Mouse (Mus musculus): ENCODE measurements around the gene Acta2.
A peak's percentile ranks its signal among the peaks of the same experiment; 100 is the strongest.

Acta2 gene

GRCm38 (mm10) chr19:34254880-34255681 lies at the start of gene Acta2:
TSS of gene Acta2 (minus strand) at chr19:34255590.
- no peak for DNase-seq (ENCODE audit: low read depth, low spot score)

- no peak for DNase-seq (ENCODE audit: low read depth, low spot score)
These were observed 49.5 kb upstream of the Acta2 start for GRCm38 (mm10) chr19:34304917-34305316.

- no peak for DNase-seq (ENCODE audit: low read depth, low spot score)
These were observed 45.0 kb upstream of the Acta2 start for GRCm38 (mm10) chr19:34300430-34300829.

- peak; percentile 26 for DNase-seq (ENCODE audit: low read depth, low spot score)
These were observed 43.8 kb upstream of the Acta2 start for GRCm38 (mm10) chr19:34299229-34299628.

- peak; percentile 66 for DNase-seq (ENCODE audit: low read depth, low spot score)
These were observed 43.1 kb upstream of the Acta2 start for GRCm38 (mm10) chr19:34298531-34298930.

GRCm38 (mm10) chr19:34295442-34295841 lies 40.1 kb upstream of the Acta2 start:
- peak; percentile 70 for DNase-seq (ENCODE audit: low read depth, low spot score)

GRCm38 (mm10) chr19:34293376-34293947 lies 38.1 kb upstream of the Acta2 start:
- peak; percentile 67 for DNase-seq (ENCODE audit: low read depth, low spot score)

GRCm38 (mm10) chr19:34292701-34293100 lies 37.3 kb upstream of the Acta2 start:
- peak; percentile 79 for DNase-seq (ENCODE audit: low read depth, low spot score)

GRCm38 (mm10) chr19:34291956-34292355 lies 36.6 kb upstream of the Acta2 start:
- peak; percentile 75 for DNase-seq (ENCODE audit: low read depth, low spot score)

- DNase-seq (ENCODE audit: low read depth, low spot score), result peak; percentile 72
These were observed 36.0 kb upstream of the Acta2 start for GRCm38 (mm10) chr19:34291379-34291778.

GRCm38 (mm10) chr19:34290872-34291341 lies 35.5 kb upstream of the Acta2 start:
- no peak for DNase-seq (ENCODE audit: low read depth, low spot score)

- peak; percentile 92 for DNase-seq (ENCODE audit: low read depth, low spot score)
These were observed 34.8 kb upstream of the Acta2 start, which contains the start of gene Fas for GRCm38 (mm10) chr19:34289948-34290789. TSS of gene Fas (plus strand) at chr19:34290666.

GRCm38 (mm10) chr19:34288696-34289095 lies 33.3 kb upstream of the Acta2 start:
- peak; percentile 71 for DNase-seq (ENCODE audit: low read depth, low spot score)

GRCm38 (mm10) chr19:34287656-34288415 lies 32.4 kb upstream of the Acta2 start:
- DNase-seq (ENCODE audit: low read depth, low spot score), result peak; percentile 79

- peak; percentile 51 for DNase-seq (ENCODE audit: low read depth, low spot score)
These were observed 31.8 kb upstream of the Acta2 start for GRCm38 (mm10) chr19:34287221-34287620.

- DNase-seq (ENCODE audit: low read depth, low spot score), result no peak
These were observed 29.4 kb upstream of the Acta2 start for GRCm38 (mm10) chr19:34284826-34285225.

- peak; percentile 50 for DNase-seq (ENCODE audit: low read depth, low spot score)
These were observed 29.0 kb upstream of the Acta2 start for GRCm38 (mm10) chr19:34284383-34284782.

- no peak for DNase-seq (ENCODE audit: low read depth, low spot score)
These were observed 28.2 kb upstream of the Acta2 start for GRCm38 (mm10) chr19:34283614-34284013.

GRCm38 (mm10) chr19:34278078-34278477 lies 22.7 kb upstream of the Acta2 start:
- no peak for DNase-seq (ENCODE audit: low read depth, low spot score)

- DNase-seq (ENCODE audit: low read depth, low spot score), result no peak
These were observed 17.7 kb upstream of the Acta2 start for GRCm38 (mm10) chr19:34273073-34273472.

- no peak for DNase-seq (ENCODE audit: low read depth, low spot score)
These were observed 15.6 kb upstream of the Acta2 start for GRCm38 (mm10) chr19:34270824-34271464.

Measured in A20 (cell line).